Mouse (Mus musculus): ENCODE results near the gene Prkn.

Gene Prkn

DNA sequence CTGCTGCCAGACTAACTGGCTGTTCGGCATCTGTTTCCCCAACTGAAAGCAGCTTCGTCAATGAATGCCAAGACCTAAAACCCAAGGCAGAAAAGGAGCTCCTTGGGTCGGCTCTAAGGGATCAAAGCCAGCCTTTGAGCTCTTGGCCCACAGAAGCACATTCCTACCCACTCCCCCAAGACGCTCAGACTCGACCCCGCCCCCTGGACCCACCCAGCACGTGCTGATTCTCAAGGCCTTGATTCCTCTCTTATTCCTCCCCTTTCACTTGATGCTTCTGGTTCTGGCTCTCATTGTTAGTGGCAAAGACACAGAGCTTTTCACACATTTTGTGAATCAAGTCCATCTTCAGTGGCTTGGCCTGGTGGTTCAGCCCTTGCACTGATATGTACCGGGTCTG is 979.3 kb downstream of the Prkn start:
- in situ Hi-C loops (cut with MboI; ENCODE audit: low pct_unique_long_range_greater_than_20kb in 1 of 2, low sequenced_read_pairs in 2 of 2, unreplicated experiment in 1 of 2): no loop called here

GRCm38 (mm10) chr17:11820757-11821156 is 980.6 kb downstream of the Prkn start:
- in situ Hi-C loops (cut with MboI; ENCODE audit: low pct_unique_long_range_greater_than_20kb in 1 of 2, low sequenced_read_pairs in 2 of 2, unreplicated experiment in 1 of 2): no loop called here

DNA sequence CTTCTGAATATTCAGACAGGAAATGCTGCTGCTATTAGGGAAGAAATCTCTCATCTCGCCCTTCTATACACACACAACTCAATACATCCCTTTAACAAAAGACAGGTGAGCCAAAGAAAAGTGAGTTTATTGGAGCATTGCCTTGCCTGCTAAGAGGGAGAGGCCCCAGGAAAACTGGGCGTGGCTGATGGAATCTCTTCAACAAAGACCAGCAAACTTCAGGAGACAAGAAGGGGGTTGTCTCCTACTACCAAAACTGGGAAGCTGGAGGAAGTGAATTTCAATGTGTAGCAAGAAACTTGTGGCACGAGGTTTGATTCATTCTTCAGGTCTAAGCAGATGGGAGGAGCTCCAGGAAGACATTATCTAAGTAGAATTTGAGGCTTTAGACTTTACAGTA is 989.3 kb downstream of the Prkn start:
- in situ Hi-C loops (cut with MboI; ENCODE audit: low pct_unique_long_range_greater_than_20kb in 1 of 2, low sequenced_read_pairs in 2 of 2, unreplicated experiment in 1 of 2): no loop called here

DNA sequence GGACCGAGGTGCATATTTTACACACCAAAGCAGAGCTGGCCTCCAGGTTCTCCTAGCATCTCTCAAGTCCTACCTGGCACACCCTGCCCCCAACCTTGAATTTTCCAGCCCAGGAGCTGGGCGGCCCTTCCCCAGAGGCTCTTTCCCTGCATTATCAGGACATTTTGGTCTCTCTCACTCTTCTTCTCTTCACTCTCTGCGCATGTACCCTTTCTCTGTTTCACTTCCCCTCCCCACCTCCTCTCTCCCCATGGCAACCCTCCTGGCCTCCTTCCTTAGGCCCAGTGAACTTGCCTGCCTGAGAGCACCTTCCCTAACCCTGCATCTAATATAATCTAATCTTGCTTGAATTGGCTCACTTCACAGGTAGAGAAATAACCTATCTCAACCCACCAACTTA is 996.9 kb downstream of the Prkn start:
- in situ Hi-C loops (cut with MboI; ENCODE audit: low pct_unique_long_range_greater_than_20kb in 1 of 2, low sequenced_read_pairs in 2 of 2, unreplicated experiment in 1 of 2): no loop called here

DNA sequence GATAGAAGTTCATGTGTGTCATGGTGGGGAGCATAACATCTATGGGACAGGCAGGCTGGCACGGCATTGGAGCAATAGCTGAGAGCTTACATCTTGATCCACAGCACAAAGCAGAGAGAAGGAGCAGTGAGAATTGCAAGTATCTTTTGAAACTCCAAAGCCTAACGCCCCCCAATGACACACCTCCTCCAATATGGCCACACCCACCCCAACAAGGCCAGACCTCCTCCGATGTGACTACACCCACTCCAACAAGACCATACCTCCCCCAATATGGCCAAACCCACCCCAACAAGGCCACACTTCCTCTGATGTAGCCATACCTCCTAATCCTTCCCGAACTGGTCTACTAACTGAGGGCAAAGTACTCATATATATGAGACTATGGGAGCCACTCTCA is 1004.3 kb downstream of the Prkn start:
- in situ Hi-C loops (cut with MboI; ENCODE audit: low pct_unique_long_range_greater_than_20kb in 1 of 2, low sequenced_read_pairs in 2 of 2, unreplicated experiment in 1 of 2): no loop called here

DNA sequence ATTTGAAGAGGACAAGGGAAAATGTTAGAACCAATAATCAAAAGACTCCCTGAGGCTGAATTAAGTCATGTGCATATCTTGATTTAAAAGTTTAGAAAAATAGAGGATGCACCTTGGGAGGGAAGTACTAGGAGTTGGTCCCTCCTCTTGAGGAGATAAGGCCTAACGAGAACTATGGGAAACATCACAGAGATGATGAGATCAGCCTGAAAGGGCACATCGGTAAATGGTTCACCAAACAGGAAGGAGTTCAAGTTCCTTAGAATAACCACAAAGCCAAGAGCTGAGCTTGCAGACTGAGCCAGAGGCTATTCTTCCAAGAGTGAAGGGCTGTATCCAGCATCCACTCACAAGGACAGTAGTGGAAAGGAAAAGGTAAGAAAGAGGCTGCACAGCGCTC is 1004.8 kb downstream of the Prkn start:
- in situ Hi-C loops (cut with MboI; ENCODE audit: low pct_unique_long_range_greater_than_20kb in 1 of 2, low sequenced_read_pairs in 2 of 2, unreplicated experiment in 1 of 2): no loop called here

DNA sequence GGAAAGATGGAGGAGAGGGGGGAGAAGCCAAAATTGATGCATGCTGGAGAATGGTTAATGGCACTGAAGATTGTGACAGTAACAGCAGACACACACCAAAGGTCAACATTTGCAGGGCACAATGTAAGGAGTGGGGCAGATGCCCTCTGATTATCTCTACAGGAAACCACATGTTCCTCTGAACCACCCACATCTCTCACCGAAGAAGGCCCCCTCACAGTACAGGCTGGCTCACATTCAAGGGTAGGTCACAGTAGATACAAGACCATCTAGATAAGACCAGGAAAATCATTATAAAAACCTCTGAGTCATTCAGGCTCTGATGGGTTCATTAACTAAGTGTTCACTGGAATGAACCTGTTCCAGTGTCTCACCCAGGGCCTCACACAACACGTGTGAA is 1005.3 kb downstream of the Prkn start:
- in situ Hi-C loops (cut with MboI; ENCODE audit: low pct_unique_long_range_greater_than_20kb in 1 of 2, low sequenced_read_pairs in 2 of 2, unreplicated experiment in 1 of 2): no loop called here

DNA sequence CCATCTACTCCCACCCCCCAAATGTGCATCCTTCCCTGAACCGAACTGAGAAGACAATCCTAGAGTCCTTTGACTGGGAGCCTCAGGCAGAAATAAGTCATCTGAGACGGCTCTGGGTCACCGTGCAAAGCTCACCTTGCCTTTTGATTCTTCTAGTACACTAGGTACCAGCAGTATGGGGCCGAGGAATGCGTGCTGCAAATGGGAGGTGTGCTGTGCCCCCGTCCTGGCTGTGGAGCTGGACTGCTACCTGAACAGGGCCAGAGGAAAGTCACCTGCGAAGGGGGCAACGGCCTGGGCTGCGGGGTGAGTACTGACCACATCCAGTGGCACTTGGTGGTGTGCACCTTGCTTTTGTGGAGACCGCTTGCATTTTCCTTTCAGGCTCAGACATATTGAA is 1014.4 kb downstream of the Prkn start:
- in situ Hi-C loops (cut with MboI; ENCODE audit: low pct_unique_long_range_greater_than_20kb in 1 of 2, low sequenced_read_pairs in 2 of 2, unreplicated experiment in 1 of 2): no loop called here

DNA sequence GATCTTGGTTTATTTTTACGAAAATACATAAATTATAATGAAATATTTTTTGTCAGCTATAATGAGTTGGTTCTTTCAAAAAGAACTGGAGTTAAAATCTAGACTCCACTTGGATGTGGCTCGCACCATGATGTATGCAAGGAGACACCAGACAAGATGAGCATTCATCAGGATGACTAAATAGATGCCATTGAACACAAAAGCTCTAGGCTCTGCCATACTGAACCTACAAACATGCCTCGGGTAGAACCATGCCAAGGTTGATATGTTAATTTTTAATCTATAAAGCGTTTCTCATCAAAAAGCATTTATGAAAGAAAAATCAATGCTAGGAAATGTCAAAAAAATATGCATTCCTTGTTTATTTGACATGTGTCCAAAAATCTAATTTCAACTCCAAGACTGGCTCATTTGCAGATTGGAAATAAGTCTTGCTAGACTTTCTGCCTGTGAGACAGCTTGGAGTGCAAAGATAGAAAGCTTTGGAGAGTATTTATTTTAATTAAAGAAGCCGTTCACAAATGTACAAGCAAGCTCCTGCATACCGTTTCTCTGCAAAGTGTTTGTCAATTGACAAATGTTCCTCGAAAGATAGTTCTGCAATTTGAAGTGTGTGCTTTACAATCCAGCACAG is 1018.7 kb downstream of the Prkn start:
- in situ Hi-C loops (cut with MboI; ENCODE audit: low pct_unique_long_range_greater_than_20kb in 1 of 2, low sequenced_read_pairs in 2 of 2, unreplicated experiment in 1 of 2): no loop called here

DNA sequence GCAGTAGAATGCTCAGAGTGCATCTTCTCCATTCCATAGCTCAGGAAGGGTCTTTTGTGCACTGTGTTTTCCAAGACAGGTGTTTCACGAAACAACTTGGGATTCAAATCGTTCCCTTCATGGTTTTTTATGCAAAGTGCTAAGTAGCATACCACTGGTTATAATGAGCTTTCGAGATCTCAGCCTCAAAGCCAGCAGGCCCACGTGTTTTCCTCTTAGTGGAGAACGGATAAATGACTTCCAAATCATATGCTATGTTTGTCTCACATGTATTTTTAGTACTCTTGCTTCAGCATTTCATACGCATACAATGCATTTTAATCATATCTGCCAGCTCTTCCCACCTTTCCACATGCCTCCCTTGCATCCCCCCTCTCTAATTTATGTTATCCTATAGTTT is 1021.0 kb downstream of the Prkn start:
- in situ Hi-C loops (cut with MboI; ENCODE audit: low pct_unique_long_range_greater_than_20kb in 1 of 2, low sequenced_read_pairs in 2 of 2, unreplicated experiment in 1 of 2): no loop called here

- in situ Hi-C loops (cut with MboI; ENCODE audit: low pct_unique_long_range_greater_than_20kb in 1 of 2, low sequenced_read_pairs in 2 of 2, unreplicated experiment in 1 of 2): no loop called here
Observed at GRCm38 (mm10) chr17:11862360-11862759, 1022.2 kb downstream of the Prkn start.

- in situ Hi-C loops (cut with MboI; ENCODE audit: low pct_unique_long_range_greater_than_20kb in 1 of 2, low sequenced_read_pairs in 2 of 2, unreplicated experiment in 1 of 2): no loop called here
Observed at GRCm38 (mm10) chr17:11863017-11863416, 1022.8 kb downstream of the Prkn start.

DNA sequence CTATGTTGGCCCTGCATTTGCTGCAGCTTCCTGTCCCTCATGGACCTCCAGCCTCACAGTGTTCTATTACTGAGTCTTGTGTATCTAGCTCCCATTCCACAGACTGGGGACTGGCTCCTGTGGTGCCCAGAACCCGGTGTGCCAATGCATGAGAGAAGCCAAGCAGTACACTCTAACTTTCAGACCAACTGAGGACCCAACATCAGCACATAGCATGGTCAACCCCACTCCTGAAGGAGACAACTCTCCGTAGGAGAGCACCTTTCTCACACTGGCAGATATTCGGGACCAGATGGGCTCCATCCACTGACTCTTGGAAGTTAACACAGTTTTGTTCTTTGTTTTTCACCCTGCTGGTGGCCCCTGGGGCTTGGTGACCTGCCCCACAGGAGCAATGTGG is 1026.0 kb downstream of the Prkn start:
- in situ Hi-C loops (cut with MboI; ENCODE audit: low pct_unique_long_range_greater_than_20kb in 1 of 2, low sequenced_read_pairs in 2 of 2, unreplicated experiment in 1 of 2): no loop called here

GRCm38 (mm10) chr17:11867334-11868095 is 1027.3 kb downstream of the Prkn start:
- in situ Hi-C loops (cut with MboI; ENCODE audit: low pct_unique_long_range_greater_than_20kb in 1 of 2, low sequenced_read_pairs in 2 of 2, unreplicated experiment in 1 of 2): no loop called here

- in situ Hi-C loops (cut with MboI; ENCODE audit: low pct_unique_long_range_greater_than_20kb in 1 of 2, low sequenced_read_pairs in 2 of 2, unreplicated experiment in 1 of 2): no loop called here
Observed at GRCm38 (mm10) chr17:11870546-11870945, 1030.4 kb downstream of the Prkn start.

DNA sequence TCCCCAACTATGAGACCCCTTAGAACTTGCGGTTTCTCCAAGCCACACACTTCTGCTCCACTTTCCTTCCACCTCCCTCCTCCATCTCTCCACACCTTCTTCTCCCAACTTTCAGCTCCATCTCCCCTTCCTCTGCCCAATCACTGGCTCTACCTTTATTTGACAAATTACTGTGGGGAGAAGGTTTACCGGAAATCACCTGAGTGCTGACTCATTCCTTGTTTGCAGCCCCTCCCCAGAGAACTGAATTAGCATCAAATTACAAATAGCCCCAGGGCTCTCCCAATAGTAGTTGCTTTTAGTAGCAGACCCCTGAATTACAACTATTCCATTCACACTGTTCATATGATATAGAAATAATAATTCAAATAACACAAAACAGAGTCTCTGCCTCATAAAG is 1036.1 kb downstream of the Prkn start:
- in situ Hi-C loops (cut with MboI; ENCODE audit: low pct_unique_long_range_greater_than_20kb in 1 of 2, low sequenced_read_pairs in 2 of 2, unreplicated experiment in 1 of 2): no loop called here

GRCm38 (mm10) chr17:11881110-11881820 is 1041.1 kb downstream of the Prkn start:
- in situ Hi-C loops (cut with MboI; ENCODE audit: low pct_unique_long_range_greater_than_20kb in 1 of 2, low sequenced_read_pairs in 2 of 2, unreplicated experiment in 1 of 2): no loop called here

GRCm38 (mm10) chr17:11885601-11886000 is 1045.4 kb downstream of the Prkn start:
- in situ Hi-C loops (cut with MboI; ENCODE audit: low pct_unique_long_range_greater_than_20kb in 1 of 2, low sequenced_read_pairs in 2 of 2, unreplicated experiment in 1 of 2): no loop called here

GRCm38 (mm10) chr17:11886963-11887362 is 1046.8 kb downstream of the Prkn start:
- in situ Hi-C loops (cut with MboI; ENCODE audit: low pct_unique_long_range_greater_than_20kb in 1 of 2, low sequenced_read_pairs in 2 of 2, unreplicated experiment in 1 of 2): no loop called here
